Mouse (Mus musculus): ENCODE results near the gene Trnau1ap.
A peak's percentile ranks its signal among the peaks of the same experiment; 100 is the strongest.
"Not testable (repeated sequence)": the region's sequence is repeated elsewhere in the genome, so short reads cannot be mapped to it uniquely, and the experiment has no call there.

Gene Trnau1ap

GRCm38 (mm10) chr4:132341451-132341850 is 12.1 kb upstream of the Trnau1ap start:
- DNase-seq, result no peak

DNA sequence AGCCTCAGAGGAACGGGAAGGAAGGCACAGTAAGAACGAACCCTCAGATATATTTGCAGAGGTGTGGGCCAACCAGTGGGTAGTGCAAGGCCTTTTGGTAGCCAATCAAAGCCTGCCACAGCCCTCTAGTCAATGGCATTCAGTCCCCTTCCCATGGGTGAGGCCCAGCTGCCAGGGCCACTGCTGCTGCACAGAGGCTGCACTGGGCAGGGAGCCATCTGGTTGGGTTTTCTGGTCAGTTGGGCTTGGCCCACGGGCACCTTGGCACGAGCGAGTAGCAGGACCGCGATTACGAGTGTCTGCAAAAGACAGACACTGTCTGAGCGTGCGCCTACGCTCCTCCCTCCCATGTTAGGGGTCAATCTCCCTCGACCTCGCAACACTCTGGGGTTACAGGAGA is 9.6 kb upstream of the Trnau1ap start:
- DNase-seq, result peak; percentile 97

GRCm38 (mm10) chr4:132332880-132333279 is 3.5 kb upstream of the Trnau1ap start:
- DNase-seq, result peak; percentile 81

DNA sequence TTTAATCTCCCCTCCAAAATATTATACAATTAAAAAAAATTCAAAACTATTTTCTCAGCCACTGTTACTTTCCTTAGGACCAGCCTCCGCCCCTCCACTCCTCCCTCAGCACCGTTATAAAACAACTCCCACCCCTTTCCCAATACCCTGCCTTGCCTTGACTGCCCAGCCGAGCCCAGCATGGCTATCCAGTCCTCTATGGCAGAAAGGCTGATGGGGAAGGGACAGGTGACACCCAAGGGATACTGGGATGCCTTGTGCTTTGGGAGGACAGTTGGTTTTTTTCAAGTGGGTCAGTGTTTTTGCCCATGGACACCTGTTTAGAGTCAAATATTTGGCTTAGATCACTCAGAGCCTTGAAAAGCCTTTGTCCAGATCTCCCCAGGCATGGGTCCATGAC is 2.6 kb upstream of the Trnau1ap start:
- peak; percentile 78 for DNase-seq

- no peak for DNase-seq
These were observed 557 bp upstream of the Trnau1ap start for GRCm38 (mm10) chr4:132329835-132330354.

DNA sequence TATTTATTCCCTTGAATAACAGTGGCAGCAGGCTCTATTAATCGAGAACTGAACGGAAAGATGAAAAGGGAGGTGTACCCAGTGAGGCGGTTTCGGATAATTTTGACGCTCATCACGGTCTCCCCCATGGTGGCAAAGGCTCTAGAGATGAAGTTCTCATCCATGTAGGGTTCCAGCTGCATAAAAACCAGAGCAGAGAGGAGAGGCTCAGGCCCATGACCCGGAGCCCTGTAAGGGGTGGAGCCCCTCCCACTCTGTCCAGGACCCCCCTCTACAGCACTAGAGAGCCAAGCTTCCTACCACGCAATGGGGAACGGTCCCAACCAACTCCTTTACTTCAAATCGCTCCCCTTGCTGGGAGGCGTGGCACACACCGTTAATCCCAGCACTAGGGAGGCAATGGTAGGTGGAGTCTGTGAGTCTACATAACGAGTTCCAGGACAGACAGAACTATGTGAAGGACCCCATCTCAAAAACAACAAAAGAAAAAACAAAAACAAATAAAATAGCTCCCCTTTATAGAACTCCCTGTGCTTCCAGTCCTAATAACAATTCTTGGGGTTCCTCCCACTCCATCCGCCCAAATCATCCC is 851 bp downstream of the Trnau1ap start:
- peak; percentile 89 for DNase-seq

DNA sequence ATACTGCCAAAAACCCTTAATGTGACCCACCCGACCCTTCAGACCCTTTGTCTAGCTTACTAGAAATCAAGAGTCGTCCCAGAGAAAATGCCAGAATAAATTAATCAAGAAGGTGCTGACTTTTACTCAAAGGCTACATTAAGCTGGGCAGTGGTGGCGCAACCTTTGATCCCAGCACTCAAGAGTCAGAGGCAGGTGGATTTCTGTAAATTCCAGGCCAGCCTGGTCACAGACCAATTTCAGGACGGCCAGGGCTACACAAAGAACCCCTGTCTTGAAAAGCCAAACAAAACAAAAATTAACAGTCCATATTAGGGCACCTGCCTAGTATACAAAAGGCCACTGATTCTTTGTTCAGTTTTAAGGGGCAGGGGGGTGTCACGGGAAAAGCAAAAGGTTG is 2.9 kb downstream of the Trnau1ap start:
- peak; percentile 71 for DNase-seq

DNA sequence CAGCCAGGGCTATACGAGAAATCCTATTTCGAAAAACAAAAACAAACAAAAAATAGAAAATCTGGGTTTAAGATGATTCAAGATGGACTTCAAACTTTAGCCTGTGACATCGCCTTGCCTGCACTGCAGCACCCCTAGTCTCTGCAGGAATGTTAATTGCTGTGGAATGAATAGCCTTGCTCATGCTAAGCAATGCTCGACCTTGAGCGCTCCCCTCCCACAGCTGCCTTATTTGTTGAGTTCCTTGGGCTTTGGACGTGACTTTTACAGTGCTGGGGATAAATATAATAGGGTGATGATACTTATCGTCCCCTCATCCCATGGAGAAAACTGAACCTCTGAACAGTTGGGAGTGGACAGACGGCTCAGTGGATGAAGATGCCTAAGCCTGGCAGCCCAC is 13.6 kb downstream of the Trnau1ap start:
- no peak for DNase-seq

- DNase-seq, result no peak
These were observed 16.7 kb downstream of the Trnau1ap start for GRCm38 (mm10) chr4:132312627-132313026.

DNA sequence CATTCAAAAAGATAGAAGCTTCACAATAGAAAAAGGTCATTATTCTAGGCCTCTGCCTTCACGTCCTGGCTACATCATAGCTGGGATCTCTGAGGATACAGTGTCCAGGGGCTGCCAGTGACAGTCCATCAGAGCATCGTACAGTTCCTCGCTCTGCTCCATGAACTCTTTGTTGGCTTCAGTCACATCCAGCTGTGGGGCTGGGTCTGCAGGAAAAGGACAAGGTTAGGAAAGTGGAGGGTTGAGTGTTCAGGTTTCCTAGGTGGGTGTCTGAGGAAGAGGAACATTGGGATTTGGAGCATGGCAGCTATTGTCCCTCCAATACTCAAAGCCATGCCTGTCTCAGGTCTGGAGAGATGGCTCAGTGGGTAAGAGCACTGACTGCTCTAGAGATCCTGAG is 17.5 kb downstream of the Trnau1ap start:
- no peak for DNase-seq

GRCm38 (mm10) chr4:132311209-132311608 is 18.1 kb downstream of the Trnau1ap start:
- DNase-seq, result no peak

GRCm38 (mm10) chr4:132309849-132310472 is 19.4 kb downstream of the Trnau1ap start:
- DNase-seq, result peak; percentile 95

GRCm38 (mm10) chr4:132309140-132309848 is 20.0 kb downstream of the Trnau1ap start:
- no peak for DNase-seq

- peak; percentile 99 for DNase-seq
These were observed 20.8 kb downstream of the Trnau1ap start for GRCm38 (mm10) chr4:132308437-132309139.

GRCm38 (mm10) chr4:132306004-132306403 is 23.3 kb downstream of the Trnau1ap start:
- DNase-seq, result peak; percentile 91

DNA sequence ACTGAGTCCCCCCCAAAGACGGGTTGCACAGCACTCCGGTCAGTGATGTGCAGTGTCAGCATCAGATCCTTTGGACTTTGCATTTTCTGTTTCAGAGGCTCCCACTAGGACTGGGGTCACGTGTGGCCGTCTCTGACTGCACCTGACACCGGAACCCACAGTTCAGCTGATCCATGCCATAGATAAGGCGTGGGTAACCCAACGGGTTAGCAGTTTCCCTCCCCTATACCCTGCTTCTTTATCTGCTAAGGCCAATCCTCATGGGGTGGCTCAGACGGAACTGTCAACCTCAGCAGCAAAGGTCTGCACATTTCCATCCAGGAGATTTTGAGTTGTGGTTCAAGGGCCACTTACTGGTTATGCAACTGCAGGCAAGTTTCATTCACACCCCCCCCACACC is 24.1 kb downstream of the Trnau1ap start:
- DNase-seq, result no peak

DNA sequence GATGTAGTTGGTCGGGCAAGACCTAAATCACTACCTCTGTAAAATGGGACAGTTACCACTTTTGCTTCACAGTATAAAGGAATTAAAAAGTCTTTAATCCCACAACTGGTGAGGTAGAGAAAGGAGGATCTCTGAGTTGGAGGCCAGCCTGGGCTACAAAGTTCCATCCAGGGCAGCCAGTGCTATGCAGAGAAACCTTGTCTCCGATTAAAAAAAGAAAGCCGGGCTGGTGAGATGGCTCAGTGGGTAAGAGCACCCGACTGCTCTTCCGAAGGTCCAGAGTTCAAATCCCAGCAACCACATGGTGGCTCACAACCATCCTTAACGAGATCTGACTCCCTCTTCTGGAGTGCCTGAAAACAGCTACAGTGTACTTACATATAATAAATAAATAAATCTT is 25.9 kb downstream of the Trnau1ap start:
- not testable (repeated sequence) for DNase-seq

DNA sequence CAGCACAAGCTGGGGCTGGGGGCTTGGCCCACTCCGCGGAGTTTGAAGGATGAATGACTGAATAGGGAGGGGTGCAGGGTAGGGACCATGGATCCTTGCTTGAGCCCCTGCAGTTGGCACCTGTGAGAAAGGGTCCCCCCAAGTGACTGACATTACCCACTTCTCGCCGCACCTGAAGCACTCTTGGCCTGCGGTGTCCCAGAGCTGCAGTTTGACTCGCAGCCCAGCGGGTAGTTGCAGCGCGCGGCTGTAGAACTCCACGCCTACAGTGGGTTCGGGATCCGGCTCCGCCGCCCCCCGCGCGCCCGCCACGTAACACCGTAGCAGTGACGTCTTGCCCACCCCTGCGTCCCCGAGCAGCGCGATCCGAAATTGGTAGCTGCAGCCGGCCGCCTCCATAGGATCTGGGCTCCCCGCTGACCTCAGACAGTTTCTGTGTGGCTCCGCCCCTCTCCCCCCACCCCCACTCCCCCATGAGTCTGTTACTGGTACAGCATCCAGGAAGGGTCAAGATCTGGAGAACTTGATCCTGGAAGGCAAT is 26.3 kb downstream of the Trnau1ap start, which contains the start of gene Rab42:
Rab42 (minus strand) TSS at position 447 of the 541 bp plus-strand sequence.
- DNase-seq, result peak; percentile 97

- peak; percentile 91 for DNase-seq
These were observed 27.1 kb downstream of the Trnau1ap start for GRCm38 (mm10) chr4:132301965-132302938.

- DNase-seq, result peak; percentile 96
These were observed 27.9 kb downstream of the Trnau1ap start for GRCm38 (mm10) chr4:132301486-132301885.

- DNase-seq, result no peak
These were observed 29.5 kb downstream of the Trnau1ap start for GRCm38 (mm10) chr4:132299849-132300248.
